Mouse (Mus musculus): ENCODE measurements around the gene Mthfsd. TPM values are rescaled to one million over a fixed set of nuclear protein-coding genes. Genes with fewer than 3 reads are reported as not detected.

Mthfsd gene
- polyA plus RNA-seq, 1 experiment from 2014 or later, result 69.5 TPM

- WGBS, result 64% methylated on average over 6 of the region's 6 CpGs
- Histone ChIP-seq H3K4me3 (no peak overlapping the region), H3K36me3 (replicated peaks) (peaks cover 24% of the 10 kb centered on the region), H3K27ac (no peak overlapping the region), H3K4me1 (peaks cover 32% of the 10 kb centered on the region), H3K9me3 (no peaks in the 10 kb centered on the region), H3K27me3 (ENCODE audit: poor library complexity, severe bottlenecking) (peaks cover 59% of the 10 kb centered on the region)
- DNase-seq (ENCODE audit: extremely low spot score, low spot score), result no peak
These were observed 14.7 kb downstream of the Mthfsd start for GRCm38 (mm10) chr8:121093496-121093895.

GRCm38 (mm10) chr8:121092627-121093026 is 15.6 kb downstream of the Mthfsd start:
- no peaks in the 10 kb centered on the region for H3K9me3 ChIP-seq
- H3K4me3 ChIP-seq, result no peak overlapping the region
- DNase-seq (ENCODE audit: extremely low spot score, low spot score), result peak; percentile 87
- H3K36me3 ChIP-seq (replicated peaks), result peaks cover 16% of the 10 kb centered on the region
- no peak overlapping the region for H3K27ac ChIP-seq
- 5% methylated on average over 16 of the region's 16 CpGs for WGBS
- peaks cover 32% of the 10 kb centered on the region for H3K4me1 ChIP-seq
- H3K27me3 ChIP-seq (ENCODE audit: poor library complexity, severe bottlenecking), result peaks cover 68% of the 10 kb centered on the region

- 31% methylated on average over 6 of the region's 6 CpGs for WGBS
- H3K4me3 ChIP-seq, result no peak overlapping the region
- no peak overlapping the region for H3K27ac ChIP-seq
- H3K4me1 ChIP-seq, result peaks cover 32% of the 10 kb centered on the region
- peaks cover 73% of the 10 kb centered on the region for H3K27me3 ChIP-seq (ENCODE audit: poor library complexity, severe bottlenecking)
- no peak for DNase-seq (ENCODE audit: extremely low spot score, low spot score)
- H3K36me3 ChIP-seq (replicated peaks), result peaks cover 11% of the 10 kb centered on the region
- no peaks in the 10 kb centered on the region for H3K9me3 ChIP-seq
These were observed 16.1 kb downstream of the Mthfsd start for GRCm38 (mm10) chr8:121092141-121092540.

- peak; percentile 36 for DNase-seq (ENCODE audit: extremely low spot score, low spot score)
- Histone ChIP-seq H3K27ac (no peak overlapping the region), H3K4me3 (no peak overlapping the region), H3K27me3 (ENCODE audit: poor library complexity, severe bottlenecking) (peaks cover 87% of the 10 kb centered on the region), H3K9me3 (no peaks in the 10 kb centered on the region), H3K4me1 (peaks cover 32% of the 10 kb centered on the region), H3K36me3 (replicated peaks) (no peaks in the 10 kb centered on the region)
- 0% methylated on average over 1 of the region's 1 CpGs for WGBS
These were observed 17.5 kb downstream of the Mthfsd start for GRCm38 (mm10) chr8:121090716-121091115.

- no peak overlapping the region for H3K4me3 ChIP-seq
- peak; percentile 33 for DNase-seq (ENCODE audit: extremely low spot score, low spot score)
- H3K27me3 ChIP-seq (ENCODE audit: poor library complexity, severe bottlenecking), result peaks cover 96% of the 10 kb centered on the region
- H3K27ac ChIP-seq, result no peak overlapping the region
- WGBS, result 3% methylated on average over 32 of the region's 32 CpGs
- H3K4me1 ChIP-seq, result peaks cover 36% of the 10 kb centered on the region
- no peaks in the 10 kb centered on the region for H3K36me3 ChIP-seq (replicated peaks)
- H3K9me3 ChIP-seq, result no peaks in the 10 kb centered on the region
These were observed 18.4 kb downstream of the Mthfsd start for GRCm38 (mm10) chr8:121089631-121090380.

- H3K4me1 ChIP-seq, result peaks cover 44% of the 10 kb centered on the region
- H3K27ac ChIP-seq, result no peak overlapping the region
- H3K27me3 ChIP-seq (ENCODE audit: poor library complexity, severe bottlenecking), result peaks cover 100% of the 10 kb centered on the region
- no peaks in the 10 kb centered on the region for H3K36me3 ChIP-seq (replicated peaks)
- DNase-seq (ENCODE audit: extremely low spot score, low spot score), result peak; percentile 40
- H3K9me3 ChIP-seq, result no peaks in the 10 kb centered on the region
- H3K4me3 ChIP-seq, result no peak overlapping the region; the same call in 1 of the 2 replicates
- 1% methylated on average over 40 of the region's 40 CpGs for WGBS
These were observed 19.1 kb downstream of the Mthfsd start for GRCm38 (mm10) chr8:121088871-121089630.

- Histone ChIP-seq H3K27ac (no peak overlapping the region), H3K27me3 (ENCODE audit: poor library complexity, severe bottlenecking) (peaks cover 100% of the 10 kb centered on the region), H3K36me3 (replicated peaks) (no peaks in the 10 kb centered on the region), H3K4me1 (peaks cover 51% of the 10 kb centered on the region), H3K4me3 (no peak overlapping the region), H3K9me3 (no peaks in the 10 kb centered on the region)
- DNase-seq (ENCODE audit: extremely low spot score, low spot score), result no peak
- WGBS, result 3% methylated on average over 8 of the region's 8 CpGs
These were observed 19.9 kb downstream of the Mthfsd start for GRCm38 (mm10) chr8:121088281-121088680.

GRCm38 (mm10) chr8:121086004-121086900 is 21.9 kb downstream of the Mthfsd start:
- no peaks in the 10 kb centered on the region for H3K36me3 ChIP-seq (replicated peaks)
- H3K9me3 ChIP-seq, result no peaks in the 10 kb centered on the region
- H3K27me3 ChIP-seq (ENCODE audit: poor library complexity, severe bottlenecking), result peaks cover 100% of the 10 kb centered on the region
- WGBS, result 2% methylated on average over 19 of the region's 19 CpGs
- no peak overlapping the region for H3K27ac ChIP-seq
- peak; percentile 36 for DNase-seq (ENCODE audit: extremely low spot score, low spot score)
- H3K4me3 ChIP-seq, result peak overlapping the region; percentile 24
- H3K4me1 ChIP-seq, result peaks cover 55% of the 10 kb centered on the region

GRCm38 (mm10) chr8:121085561-121085960 is 22.6 kb downstream of the Mthfsd start:
- no peak overlapping the region for H3K27ac ChIP-seq
- H3K4me3 ChIP-seq, result peak overlapping the region; percentile 58; the same call in 1 of the 2 replicates
- 15% methylated on average over 3 of the region's 3 CpGs for WGBS
- H3K36me3 ChIP-seq (replicated peaks), result no peaks in the 10 kb centered on the region
- H3K9me3 ChIP-seq, result no peaks in the 10 kb centered on the region
- H3K4me1 ChIP-seq, result peaks cover 54% of the 10 kb centered on the region
- no peak for DNase-seq (ENCODE audit: extremely low spot score, low spot score)
- H3K27me3 ChIP-seq (ENCODE audit: poor library complexity, severe bottlenecking), result peaks cover 100% of the 10 kb centered on the region

- no peaks in the 10 kb centered on the region for H3K36me3 ChIP-seq (replicated peaks)
- WGBS, result under 1% methylated on average over 30 of the region's 30 CpGs
- H3K4me3 ChIP-seq, result peak overlapping the region; percentile 58
- peaks cover 100% of the 10 kb centered on the region for H3K27me3 ChIP-seq (ENCODE audit: poor library complexity, severe bottlenecking)
- H3K9me3 ChIP-seq, result no peaks in the 10 kb centered on the region
- H3K27ac ChIP-seq, result no peak overlapping the region; the same call in 1 of the 2 replicates
- DNase-seq (ENCODE audit: extremely low spot score, low spot score), result peak; percentile 51
- H3K4me1 ChIP-seq, result peaks cover 53% of the 10 kb centered on the region
These were observed 23.2 kb downstream of the Mthfsd start for GRCm38 (mm10) chr8:121085011-121085410.

- peak within 1 kb of the TSS; percentile 66 for H3K27ac ChIP-seq
- peaks cover 100% of the 10 kb centered on the region for H3K27me3 ChIP-seq (ENCODE audit: poor library complexity, severe bottlenecking)
- no peaks in the 10 kb centered on the region for H3K9me3 ChIP-seq
- DNase-seq (ENCODE audit: extremely low spot score, low spot score), result peak; percentile 62
- under 1% methylated on average over 62 of the region's 83 CpGs for whole genome bisulfite sequencing
- H3K36me3 ChIP-seq (replicated peaks), result no peaks in the 10 kb centered on the region
- peaks cover 46% of the 10 kb centered on the region for H3K4me1 ChIP-seq
- peak within 1 kb of the TSS; percentile 58 for H3K4me3 ChIP-seq
These were observed 23.8 kb downstream of the Mthfsd start, which contains the start of gene Foxf1 for GRCm38 (mm10) chr8:121084210-121084951. Foxf1 (plus strand) TSS chr8:121084386.

- Histone ChIP-seq H3K9me3 (no peaks in the 10 kb centered on the region), H3K27ac (peak overlapping the region; percentile 66), H3K4me3 (peak overlapping the region; percentile 58), H3K27me3 (ENCODE audit: poor library complexity, severe bottlenecking) (peaks cover 100% of the 10 kb centered on the region), H3K4me1 (peaks cover 41% of the 10 kb centered on the region), H3K36me3 (replicated peaks) (no peaks in the 10 kb centered on the region)
- no peak for DNase-seq (ENCODE audit: extremely low spot score, low spot score)
- under 1% methylated on average over 19 of the region's 27 CpGs for WGBS
These were observed 24.3 kb downstream of the Mthfsd start for GRCm38 (mm10) chr8:121083936-121084209.

All from forebrain, embryonic 10.5 days (tissue).